Mouse (Mus musculus) embryonic facial prominence, embryonic 11.5 days (tissue): ENCODE results near the gene Smyd2. TPM values are rescaled to one million over a fixed set of nuclear protein-coding genes. Genes with fewer than 3 reads are reported as not detected.

Experiments
- ATAC-seq: fragments of 200-750 bp; cut with Nextera tagmentation; replicated peaks from 2 replicates; pipeline ENCODE4 v1.8.0; 2017; ENCODE audit warnings: low read depth; ENCODE audit not compliant: insufficient number of reproducible peaks, low FRiP score, low TSS enrichment
- DNase-seq: peaks from one replicate; pipeline ENCODE4 v3.0.0-alpha.2; 2015; ENCODE audit warnings: low spot score
- H3K27ac ChIP-seq: fragments of 300-500 bp; sonication (generic); replicated peaks from 2 replicates; pipeline ENCODE4 v1.5.1; 2014; ENCODE audit warnings: mild to moderate bottlenecking, low read depth, low read length, control low read depth
- H3K27me3 ChIP-seq: fragments of 300-500 bp; sonication (generic); 2 replicates; pipeline ENCODE4 v1.6.1; 2014; ENCODE audit warnings: mild to moderate bottlenecking, low read length, moderate library complexity, mixed read lengths; ENCODE audit not compliant: control insufficient read depth, insufficient read depth
- H3K36me3 ChIP-seq: fragments of 300-500 bp; sonication (generic); replicated peaks from 2 replicates; pipeline ENCODE4 v1.6.1; 2014; ENCODE audit warnings: low read depth, mild to moderate bottlenecking, low read length, moderate library complexity, mixed read lengths; ENCODE audit not compliant: control insufficient read depth, insufficient read depth
- H3K4me1 ChIP-seq: fragments of 300-500 bp; sonication (generic); 2 replicates; pipeline ENCODE4 v1.6.1; 2014; ENCODE audit warnings: low read length, mixed read lengths; ENCODE audit not compliant: control insufficient read depth, insufficient read depth
- H3K4me2 ChIP-seq: fragments of 300-500 bp; sonication (generic); 2 replicates; pipeline ENCODE4 v1.6.1; 2014; ENCODE audit warnings: low read depth, mild to moderate bottlenecking, control low read depth, low read length, moderate library complexity
- H3K4me3 ChIP-seq: fragments of 300-500 bp; sonication (generic); 2 replicates; pipeline ENCODE4 v1.5.1; 2014; ENCODE audit warnings: low read depth, low read length, control low read depth
- H3K9ac ChIP-seq: fragments of 300-500 bp; sonication (generic); replicated peaks from 2 replicates; pipeline ENCODE4 v1.6.1; 2014; ENCODE audit warnings: mild to moderate bottlenecking, control low read depth, low read length
- H3K9me3 ChIP-seq: fragments of 300-500 bp; sonication (generic); replicated peaks from 2 replicates; pipeline ENCODE4 v1.6.1; 2016; ENCODE audit warnings: mild to moderate bottlenecking, low read length, inconsistent platforms, mixed read lengths; ENCODE audit not compliant: control insufficient read depth
- WGBS: fragments of 180-500 bp; shearing (Covaris S2); extraction: QIAGEN DNeasy Blood & Tissue Kit; methylation state at CpG from one replicate; pipeline ENCODE4 v1.1.7; 2014; 5-methylcytosine and 5-hydroxymethylcytosine counted together
- polyA plus RNA-seq: library from polyadenylated mRNA; unstranded; fragments of >200 nt; fragmentation: Nextera tagmentation; extraction: Ambion mirVana; gene quantifications from 2 replicates; pipeline ENCODE4 v1.2.1, GENCODE M21; 2014

Gene Smyd2
- polyA plus RNA-seq, 1 experiment from 2014 or later = 88.8 TPM

DNA sequence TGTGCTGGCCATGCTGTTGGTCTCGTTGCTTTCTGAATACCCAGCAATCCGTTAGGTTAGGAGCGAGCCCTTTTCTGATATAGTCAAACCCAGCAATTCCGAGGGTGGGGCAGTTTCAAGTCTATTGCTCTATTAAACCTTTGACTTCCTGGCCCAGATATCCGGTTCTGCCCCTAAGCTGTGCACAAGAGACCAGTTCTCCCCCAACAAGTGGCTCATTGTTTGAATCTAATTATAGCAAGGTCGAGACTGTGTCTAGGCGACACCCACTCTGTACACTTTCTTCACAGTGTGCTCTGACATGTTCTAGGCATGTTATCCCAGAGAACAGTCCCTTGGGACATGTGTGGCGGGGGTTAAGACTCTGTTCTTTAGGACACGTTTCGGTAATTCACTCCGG is 72.6 kb downstream of the Smyd2 start:
- no peak overlapping the region for H3K4me2 ChIP-seq

DNA sequence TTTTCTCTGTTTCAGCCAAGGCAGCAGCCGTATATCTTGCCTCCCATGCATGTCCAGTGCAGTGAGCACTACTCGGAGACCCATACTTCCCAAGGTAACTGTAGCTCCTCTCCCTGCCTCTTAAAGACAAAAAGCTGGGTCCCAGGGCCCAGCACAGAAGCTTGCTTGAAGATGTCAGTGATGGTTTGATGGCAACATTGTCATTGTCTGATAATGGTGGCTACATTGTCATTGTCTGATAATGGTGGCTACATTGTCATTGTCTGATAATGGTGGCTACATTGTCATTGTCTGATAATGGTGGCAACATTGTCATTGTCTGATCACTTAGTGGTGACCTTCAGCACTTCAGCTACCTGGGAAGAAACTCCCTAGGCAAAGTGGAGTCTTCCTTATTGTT is 75.8 kb downstream of the Smyd2 start:
- no peak overlapping the region for H3K4me3 ChIP-seq
- no peak for ATAC-seq
- H3K27me3 ChIP-seq = no peaks in the 10 kb centered on the region
- H3K4me1 ChIP-seq = no peaks in the 10 kb centered on the region
- no peak overlapping the region for H3K4me2 ChIP-seq
- peaks cover 6% of the 10 kb centered on the region; the same call in 1 of the 2 replicates for H3K36me3 ChIP-seq
- 84% methylated on average over 2 of the region's 2 CpGs for WGBS
- H3K9me3 ChIP-seq = no peaks in the 10 kb centered on the region
- H3K9ac ChIP-seq = no peak overlapping the region
- no peak for DNase-seq
- H3K27ac ChIP-seq = no peak overlapping the region

More for the DNA sequence above, 72.6 kb downstream of the Smyd2 start:
- no peak overlapping the region for H3K4me3 ChIP-seq
- no peaks in the 10 kb centered on the region for H3K4me1 ChIP-seq
- H3K27me3 ChIP-seq = no peaks in the 10 kb centered on the region
- H3K27ac ChIP-seq = no peak overlapping the region
- H3K36me3 ChIP-seq = peaks cover 6% of the 10 kb centered on the region; the same call in 1 of the 2 replicates
- WGBS = 56% methylated on average over 11 of the region's 11 CpGs
- no peak overlapping the region for H3K9ac ChIP-seq
- ATAC-seq (no peak), DNase-seq (no peak)
- no peaks in the 10 kb centered on the region for H3K9me3 ChIP-seq

DNA sequence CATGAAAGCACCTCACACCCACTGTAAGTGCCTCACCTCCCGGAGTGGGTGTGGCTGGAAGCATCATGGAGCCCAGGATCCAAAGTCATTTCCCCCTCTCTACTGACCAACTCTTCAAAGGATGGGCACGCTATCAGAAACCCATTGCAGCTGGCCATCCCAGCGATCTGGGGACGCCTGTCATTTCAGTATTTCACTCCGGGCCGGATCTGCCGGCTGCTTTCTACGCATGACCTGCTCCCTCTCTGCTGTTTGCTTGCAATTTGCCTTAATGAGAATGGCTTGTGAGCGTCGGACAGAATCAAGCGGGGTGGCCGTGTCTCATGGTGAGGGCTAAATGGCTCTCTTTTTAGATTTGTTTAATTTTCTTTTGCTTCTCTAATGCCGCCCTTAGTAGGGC is 88.0 kb downstream of the Smyd2 start:
- Histone ChIP-seq H3K27ac (no peak overlapping the region), H3K4me3 (no peak overlapping the region), H3K27me3 (no peaks in the 10 kb centered on the region), H3K4me2 (no peak overlapping the region), H3K9me3 (no peaks in the 10 kb centered on the region), H3K36me3 (no peaks in the 10 kb centered on the region), H3K4me1 (no peaks in the 10 kb centered on the region), H3K9ac (no peak overlapping the region)
- no peak for ATAC-seq
- 66% methylated on average over 13 of the region's 13 CpGs for WGBS
- DNase-seq = no peak

DNA sequence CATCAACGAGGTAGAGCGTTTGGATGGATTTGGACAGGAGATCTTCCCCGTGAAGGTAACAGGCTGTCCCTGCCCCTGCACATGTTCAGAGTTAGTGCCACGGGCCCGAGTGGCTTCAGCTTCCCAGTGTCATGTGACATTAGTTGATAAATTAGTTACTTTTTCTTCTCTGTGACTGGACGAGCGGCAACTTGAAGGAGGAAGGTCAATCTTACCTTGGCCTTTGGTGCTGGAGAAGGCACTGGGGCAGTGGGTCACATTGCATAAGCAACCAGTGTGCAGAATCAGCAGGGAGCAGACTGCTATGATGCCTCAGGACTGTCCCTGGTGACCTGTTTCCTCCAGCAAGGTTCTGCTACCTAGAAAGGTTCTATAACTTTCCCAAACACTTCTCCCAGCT is 88.8 kb downstream of the Smyd2 start:
- H3K36me3 ChIP-seq = no peaks in the 10 kb centered on the region
- no peak for DNase-seq
- H3K27ac ChIP-seq = no peak overlapping the region
- 61% methylated on average over 7 of the region's 7 CpGs for WGBS
- ATAC-seq = no peak
- H3K27me3 ChIP-seq = no peaks in the 10 kb centered on the region
- no peaks in the 10 kb centered on the region for H3K4me1 ChIP-seq
- no peak overlapping the region for H3K9ac ChIP-seq
- H3K9me3 ChIP-seq = no peaks in the 10 kb centered on the region
- H3K4me2 ChIP-seq = no peak overlapping the region
- no peak overlapping the region for H3K4me3 ChIP-seq

DNA sequence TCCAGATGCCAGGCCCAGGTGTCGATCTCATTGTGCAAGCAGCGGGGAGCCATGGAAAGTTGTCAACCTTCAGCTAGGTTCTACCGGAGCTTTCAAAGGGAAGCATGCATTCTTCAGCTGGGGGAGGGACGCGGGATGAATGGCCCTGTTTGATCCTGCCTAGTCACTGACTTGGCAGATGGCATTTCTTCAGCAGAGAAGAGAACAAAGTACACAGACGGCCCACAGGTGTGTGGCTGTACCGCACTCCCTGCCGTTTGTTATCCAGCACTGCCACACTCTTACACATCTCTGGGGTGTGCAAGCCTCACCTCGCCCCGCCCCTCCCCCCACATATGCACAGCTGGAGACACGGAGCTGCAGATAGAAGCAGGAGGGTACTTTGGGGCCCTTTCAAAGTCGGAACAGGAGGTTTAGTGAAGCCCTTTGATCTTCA is 91.3 kb downstream of the Smyd2 start:
- Histone ChIP-seq H3K9ac (no peak overlapping the region), H3K27me3 (no peaks in the 10 kb centered on the region), H3K36me3 (no peaks in the 10 kb centered on the region; the same call in 1 of the 2 replicates), H3K27ac (no peak overlapping the region), H3K9me3 (no peaks in the 10 kb centered on the region), H3K4me3 (no peak overlapping the region), H3K4me2 (no peak overlapping the region), H3K4me1 (no peaks in the 10 kb centered on the region)
- peak; percentile 78; the same call in 1 of the 2 replicates for ATAC-seq
- 15% methylated on average over 12 of the region's 12 CpGs for WGBS
- DNase-seq = peak; percentile 38

Other genes with a start within 250 kb of the Smyd2 start
- 95.3 and 106 TPM in 2 replicates for gene Cenpf, start 234.3 kb downstream of the Smyd2 start, polyA plus RNA-seq
- gene Ptpn14, start 194.1 kb downstream of the Smyd2 start, polyA plus RNA-seq = 7.7 and 8.0 TPM in 2 replicates
- gene Prox1, start 248.4 kb upstream of the Smyd2 start, polyA plus RNA-seq = 1.9 and 3.2 TPM in 2 replicates